Mouse (Mus musculus) activated CD4-positive, CD25-positive, alpha-beta regulatory T cell, adult 4 months (primary cell): Measurements from ENCODE around the gene Zfp316. TPM values are rescaled to one million over a fixed set of nuclear protein-coding genes. Genes with fewer than 3 reads are reported as not detected.
A peak's percentile ranks its signal among the peaks of the same experiment; 100 is the strongest.

Experiments used
- ATAC-seq: one replicate; pipeline ENCODE4 v1.8.0; 2017
- polyA plus RNA-seq, 2 experiments: library from polyadenylated mRNA; unstranded; fragments of 100-300 nt; shearing (Covaris generic); gene quantifications; one replicate each; pipeline ENCODE4 v1.2.1; 2017

The Zfp316 gene
- polyA plus RNA-seq, 2 experiments from 2014 or later: 0.19 to 0.25 TPM

DNA sequence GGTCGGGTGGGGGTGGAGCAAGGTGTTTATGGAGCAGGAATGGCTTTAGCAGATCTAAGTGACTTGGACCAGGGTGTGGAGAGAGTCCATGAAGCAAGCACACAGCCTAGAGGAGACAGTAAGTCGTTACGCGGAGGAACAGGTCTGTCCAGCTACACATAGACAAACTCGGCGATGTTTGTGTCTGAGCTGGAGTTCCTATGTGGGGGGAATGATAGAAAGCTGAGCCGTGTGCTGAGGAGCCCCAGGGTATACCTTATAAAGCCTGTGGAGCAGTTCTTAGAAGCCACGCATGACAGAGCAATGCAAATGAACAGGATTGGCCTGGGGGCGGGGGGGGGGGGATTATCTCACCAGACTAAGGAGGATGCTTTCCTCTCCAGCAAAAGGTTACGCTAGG, 9.4 kb upstream of the Zfp316 start:
- ATAC-seq: no peak

GRCm38 (mm10) chr5:143275761-143276160, 5.9 kb upstream of the Zfp316 start:
- no peak for ATAC-seq

DNA sequence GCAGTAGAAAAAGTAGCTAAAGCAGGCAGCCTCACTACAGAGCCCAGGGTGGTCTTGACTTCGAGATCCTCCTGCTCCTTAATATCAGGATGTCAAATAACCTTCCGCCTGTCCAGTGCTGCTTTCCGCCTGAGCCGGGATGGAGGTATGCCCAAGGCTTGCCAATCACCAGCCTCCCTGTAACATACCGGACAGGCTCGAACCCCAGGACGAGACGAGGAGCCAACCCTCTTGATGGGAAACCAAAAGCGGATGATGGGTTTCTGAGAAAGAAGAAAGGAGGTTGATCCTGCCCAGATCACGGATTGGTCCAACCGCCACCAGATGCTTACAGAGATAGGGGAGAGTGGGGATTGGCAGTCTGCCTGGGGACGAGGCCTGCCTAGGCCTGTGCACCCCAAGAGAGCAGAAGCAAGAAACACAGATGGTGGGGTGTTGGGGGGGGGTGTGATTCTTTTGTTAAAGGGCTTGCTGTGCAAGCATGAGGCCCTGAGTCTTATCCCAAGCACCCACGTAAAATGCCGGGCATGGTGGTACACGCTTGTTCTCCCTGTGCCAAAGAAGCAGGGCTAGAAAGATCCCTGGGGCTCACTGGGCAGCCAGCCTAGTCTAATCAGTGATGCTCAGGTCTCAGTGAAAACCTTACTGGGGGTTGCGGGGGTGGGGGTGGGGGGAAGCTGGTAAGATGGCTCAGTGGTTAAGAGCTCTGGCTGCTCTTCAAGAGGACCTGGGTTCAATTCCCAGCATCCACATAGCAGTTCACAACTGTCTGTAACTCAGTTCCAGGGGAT, 2.9 kb upstream of the Zfp316 start:
- no peak for ATAC-seq

DNA sequence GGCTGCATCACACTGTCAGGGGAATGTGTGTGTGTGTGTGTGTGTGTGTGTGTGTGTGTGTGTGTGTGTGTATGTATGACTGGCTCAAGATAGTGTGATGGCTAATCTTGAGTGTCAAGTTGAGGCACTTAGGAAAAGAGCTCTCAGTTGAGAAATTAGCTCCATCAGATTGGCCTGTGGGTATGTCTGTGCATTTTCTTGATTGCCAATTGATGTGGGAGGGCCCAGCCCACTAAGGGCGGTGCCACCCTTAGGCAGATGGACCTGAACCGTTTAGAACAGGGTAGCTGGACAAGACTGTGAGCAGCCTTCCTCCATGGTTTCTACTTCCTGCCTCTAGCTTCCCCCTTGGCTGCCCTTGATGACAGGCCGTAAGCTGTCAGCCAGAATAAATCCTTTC, 2.3 kb upstream of the Zfp316 start:
- ATAC-seq: no peak

GRCm38 (mm10) chr5:143271642-143272041, 1.8 kb upstream of the Zfp316 start:
- no peak for ATAC-seq

GRCm38 (mm10) chr5:143270151-143270519, 313 bp upstream of the Zfp316 start:
- no peak for ATAC-seq

GRCm38 (mm10) chr5:143268985-143269362, 848 bp downstream of the Zfp316 start:
- no peak for ATAC-seq

DNA sequence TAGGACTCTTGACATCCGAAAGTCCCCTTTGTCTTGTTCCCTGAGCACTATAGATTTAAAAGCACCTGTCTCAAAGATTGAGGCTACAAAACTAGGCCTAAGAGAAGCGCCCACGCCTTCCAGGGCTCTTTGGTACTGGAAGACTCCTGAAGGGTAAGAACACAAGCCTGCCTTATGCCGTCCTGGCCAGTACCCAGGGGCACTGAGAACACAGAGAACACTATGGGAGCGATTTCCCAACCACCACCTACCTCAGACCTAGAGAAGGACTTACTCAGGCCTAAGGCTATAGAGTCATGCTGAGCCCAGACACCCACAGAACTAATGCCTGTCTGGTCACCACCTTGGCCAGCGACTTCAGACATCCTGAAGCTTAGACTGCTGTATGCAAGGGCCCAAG, 3.0 kb downstream of the Zfp316 start:
- no peak for ATAC-seq

DNA sequence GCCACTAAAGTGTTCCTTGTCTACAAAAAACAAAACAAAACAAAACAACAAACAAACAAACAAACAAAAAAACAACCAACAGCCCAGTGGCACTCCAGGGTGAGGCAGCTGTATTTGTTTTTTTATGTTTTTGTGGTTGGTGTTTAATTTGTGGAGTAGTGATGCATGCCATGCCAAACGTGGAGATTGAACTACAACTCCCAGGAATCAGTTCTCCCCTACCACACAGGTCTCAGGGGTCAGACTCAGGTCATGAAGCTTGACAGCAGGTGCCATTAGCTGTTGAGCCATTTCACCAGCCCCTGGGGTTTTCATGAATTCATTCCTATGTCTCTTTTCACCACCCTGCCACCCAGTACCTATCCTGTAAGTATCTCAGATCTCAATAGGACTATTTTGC, 4.4 kb downstream of the Zfp316 start:
- ATAC-seq: no peak

DNA sequence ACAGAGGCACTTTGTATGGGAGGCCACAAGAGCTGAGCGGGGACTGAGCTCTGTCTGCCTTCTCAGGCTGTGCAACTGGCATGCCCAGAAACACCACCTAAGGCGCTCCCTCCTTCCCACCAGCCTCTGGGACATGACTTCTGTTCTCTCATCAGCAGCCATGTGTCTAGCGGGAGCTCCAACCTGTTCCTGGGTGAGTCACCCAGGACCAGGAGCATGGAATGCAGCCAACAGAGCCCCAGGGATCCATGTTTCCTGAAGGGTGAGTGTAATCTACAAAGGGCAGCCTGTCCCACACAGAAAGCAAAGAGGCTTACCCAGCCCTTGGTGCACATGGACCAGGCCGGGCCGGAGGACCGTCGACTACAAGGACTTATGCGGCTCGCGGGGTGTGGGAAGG, 5.1 kb downstream of the Zfp316 start:
- ATAC-seq: no peak

DNA sequence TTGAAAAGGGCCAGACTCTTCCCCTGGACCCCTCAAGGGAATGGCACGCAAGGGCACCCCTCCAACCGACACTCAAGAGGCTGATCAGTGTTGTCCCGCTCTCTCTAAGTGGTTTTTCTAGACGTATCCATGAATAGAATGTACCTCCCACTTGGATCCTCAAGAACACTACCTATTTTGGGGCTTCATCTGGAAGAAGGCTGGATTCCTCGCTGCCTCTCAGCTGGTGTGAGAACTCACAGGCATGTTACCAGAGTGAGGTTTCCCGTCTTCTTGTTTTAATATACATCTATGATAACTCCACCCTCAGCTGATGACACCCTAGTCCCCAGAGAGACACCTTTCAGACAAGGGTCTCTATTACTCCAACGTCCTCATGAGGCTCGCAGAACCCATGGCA, 8.2 kb downstream of the Zfp316 start:
- no peak for ATAC-seq

DNA sequence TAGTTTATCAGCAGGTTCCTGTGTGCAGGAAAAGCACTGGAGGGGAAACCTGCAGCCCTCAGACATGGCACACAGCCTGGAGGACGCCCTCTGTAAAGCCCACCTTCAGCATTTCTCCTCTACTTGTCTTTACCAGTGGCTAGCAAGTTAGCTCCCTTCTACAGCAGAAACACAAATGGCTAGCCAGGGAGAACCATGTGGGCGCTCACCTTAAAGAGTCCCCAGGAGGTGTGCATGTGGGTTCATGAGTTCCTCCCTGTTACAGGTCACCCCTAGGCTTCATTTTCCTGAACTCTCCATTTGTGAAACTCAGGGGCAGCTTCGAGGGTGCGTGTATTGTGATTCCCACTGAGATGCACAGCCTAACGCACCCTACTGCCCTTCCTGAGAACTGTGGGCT, 14.0 kb downstream of the Zfp316 start:
- no peak for ATAC-seq

DNA sequence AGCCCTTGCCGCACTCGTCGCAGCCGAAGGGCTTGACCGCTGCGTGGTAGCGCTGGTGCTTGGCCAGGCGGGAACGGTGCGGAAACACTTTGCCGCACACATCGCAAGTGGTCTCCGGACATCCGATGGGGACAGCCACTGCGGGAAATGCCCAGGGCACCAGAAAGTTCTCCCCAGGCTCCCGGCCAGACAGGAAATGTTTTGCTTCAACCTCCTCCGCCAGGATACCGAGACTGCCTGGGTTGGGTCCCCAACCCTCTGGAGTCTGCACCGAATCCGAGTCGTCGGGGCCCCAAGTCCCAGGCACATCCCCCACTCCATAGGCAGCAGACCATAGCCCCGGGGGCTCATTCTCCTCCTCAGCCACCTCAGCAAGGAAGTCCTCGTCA, 14.7 kb downstream of the Zfp316 start:
- no peak for ATAC-seq

DNA sequence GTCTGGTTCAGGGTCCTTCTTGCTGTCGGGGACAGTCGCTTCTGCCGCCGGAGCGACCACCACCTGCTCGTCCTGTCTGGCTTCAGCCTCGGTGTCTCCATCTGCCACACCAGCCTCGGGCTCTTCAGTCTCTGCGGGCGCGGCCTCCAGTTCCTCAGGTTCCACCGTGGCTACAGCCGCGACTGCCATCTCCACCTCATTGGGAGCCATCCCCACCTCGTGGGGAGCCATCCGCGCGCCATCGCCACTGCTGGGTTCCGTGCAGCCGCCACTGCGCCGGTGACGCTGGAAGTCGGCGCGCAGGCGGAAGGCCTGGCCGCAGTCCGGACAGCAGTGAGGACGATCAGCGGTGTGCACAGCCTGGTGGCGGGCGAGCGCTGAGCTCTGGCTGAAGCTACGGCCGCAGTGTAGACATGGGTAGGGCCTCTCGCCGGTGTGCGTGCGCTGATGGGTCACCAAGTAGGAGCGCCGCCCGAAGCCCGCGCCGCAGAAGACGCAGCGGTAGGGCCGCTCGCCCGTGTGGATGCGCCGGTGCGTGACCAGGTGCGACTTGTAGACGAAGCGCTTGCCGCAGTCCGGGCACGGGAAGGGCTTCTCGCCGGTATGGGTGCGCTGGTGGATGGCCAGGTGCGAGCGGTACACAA, 15.2 kb downstream of the Zfp316 start:
- ATAC-seq: no peak

GRCm38 (mm10) chr5:143253881-143254486, 15.8 kb downstream of the Zfp316 start:
- no peak for ATAC-seq

DNA sequence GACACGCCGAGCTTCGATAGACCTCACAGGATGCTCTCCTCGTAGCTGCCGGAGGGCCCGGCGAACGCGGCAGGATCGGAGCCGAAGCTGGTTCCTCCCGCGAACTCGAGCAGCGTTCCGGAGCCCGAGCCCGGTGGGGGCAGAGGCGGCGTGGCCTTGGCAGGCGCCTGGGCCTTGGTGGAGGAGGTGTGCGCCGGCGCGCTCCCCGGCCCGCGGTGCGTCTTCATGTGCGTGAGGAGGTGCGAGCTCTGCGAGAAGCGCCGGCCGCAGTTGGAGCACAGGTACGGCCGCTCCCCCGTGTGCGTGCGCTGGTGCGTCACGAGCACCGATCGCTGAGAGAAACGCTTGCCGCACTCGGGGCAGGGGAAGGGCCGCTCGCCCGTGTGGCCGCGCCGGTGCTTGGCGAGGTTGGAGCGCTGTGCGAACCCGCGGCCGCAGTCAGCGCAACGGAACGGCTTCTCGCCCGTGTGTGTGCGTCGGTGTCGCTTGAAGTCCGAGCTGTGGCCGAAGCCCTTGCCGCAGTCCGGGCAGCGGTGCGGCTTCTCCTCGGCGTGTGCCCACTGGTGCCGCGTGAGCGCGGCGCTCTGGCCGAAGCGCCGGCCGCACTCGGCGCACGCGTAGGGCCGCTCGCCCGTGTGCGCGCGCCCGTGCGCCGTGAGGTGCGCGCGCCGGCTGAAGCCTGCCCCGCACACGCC, 16.5 kb downstream of the Zfp316 start:
- ATAC-seq: no peak

GRCm38 (mm10) chr5:143252791-143253185, 17.0 kb downstream of the Zfp316 start:
- ATAC-seq: no peak

DNA sequence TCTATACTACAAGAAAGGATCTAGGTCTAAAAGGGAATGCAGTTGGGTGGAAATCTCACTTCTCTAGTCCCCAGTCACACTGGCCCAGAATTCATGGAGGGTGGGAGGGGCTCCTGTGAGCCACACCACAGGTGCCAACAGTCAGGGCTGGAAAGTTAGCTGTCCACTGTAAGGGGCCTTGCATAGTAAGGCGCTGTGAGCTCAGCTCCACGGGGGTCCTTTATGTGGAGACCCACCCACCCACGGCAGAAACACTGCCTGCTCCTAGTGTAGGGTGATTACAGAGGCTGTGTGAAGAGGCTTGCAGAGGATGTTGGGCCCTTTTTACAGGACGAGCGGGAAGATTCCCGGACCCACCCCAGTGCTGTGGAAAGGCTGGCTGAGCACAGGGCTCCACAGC, 17.8 kb downstream of the Zfp316 start:
- ATAC-seq: no peak

GRCm38 (mm10) chr5:143244926-143245325, 24.9 kb downstream of the Zfp316 start:
- no peak for ATAC-seq

GRCm38 (mm10) chr5:143236036-143236435, 33.8 kb downstream of the Zfp316 start:
- ATAC-seq: no peak

GRCm38 (mm10) chr5:143235028-143235693, 34.7 kb downstream of the Zfp316 start, which contains the start of gene Zfp12:
Zfp12 (plus strand) TSS chr5:143235163.
- ATAC-seq: peak; percentile 94

GRCm38 (mm10) chr5:143226790-143227189, 43.0 kb downstream of the Zfp316 start, which contains the start of gene Spdye4a:
Spdye4a (minus strand) TSS chr5:143226890.
- ATAC-seq: no peak

DNA sequence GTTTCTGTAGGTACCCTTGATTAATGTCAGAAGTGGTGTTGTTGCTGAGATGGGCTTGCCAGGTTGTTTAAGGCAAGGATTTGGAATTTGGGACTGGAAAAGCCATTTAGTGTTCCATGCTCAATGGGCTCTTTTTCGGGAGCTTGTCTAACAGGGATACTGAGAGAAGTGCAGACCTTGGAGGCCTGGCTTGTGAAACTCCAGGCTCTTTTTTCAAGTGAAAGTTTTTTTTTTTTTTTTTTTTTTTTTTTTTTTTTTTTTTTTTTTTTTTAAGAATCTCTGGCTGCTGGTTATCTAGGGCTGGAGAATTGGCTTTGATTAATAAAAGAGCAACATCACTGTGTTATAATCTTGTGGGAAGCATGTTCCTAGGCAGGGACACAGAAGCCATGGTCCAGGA, 47.5 kb downstream of the Zfp316 start:
- ATAC-seq: no peak
